In genomic region chr3:101211936-101212335, GRCm38 (mm10) we compare ENCODE assay signal across 9 mouse cellular contexts.
DNase-seq lines count a peak whose midpoint lies in the region; ATAC-seq and TF ChIP-seq lines count a peak whose summit lies in the region.
"Had no signal": no experiment of that assay in that cellular context is flagged by ENCODE, and none has a peak within 500 bp of the region (broad histone marks: within the 10 kb centered on the region; RNA-seq: fewer than 3 reads in every experiment).

No protein-coding gene starts in this region.

- no peaks in the 10 kb centered on the region for H3K27me3 ChIP-seq in heart, embryonic 15.5 days
- H3K27me3 ChIP-seq in Patski: no peaks in the 10 kb centered on the region
- H3K27me3 ChIP-seq in hindbrain, embryonic 10.5 days (ENCODE audit: insufficient read depth, poor library complexity, severe bottlenecking): no peaks in the 10 kb centered on the region
- no peaks in the 10 kb centered on the region for H3K27me3 ChIP-seq in limb, embryonic 13.5 days

- CTCF ChIA-PET in Patski (lab: Charles Lee): interaction anchor here (1.3 kb wide), 1 partner anchor 84 kb away, joined by 3 read pairs; no protein-coding TSS in a partner anchor

- H3K9me3 ChIP-seq in heart, embryonic 15.5 days (replicated peaks): no peaks in the 10 kb centered on the region
- H3K9me3 ChIP-seq in hindbrain, embryonic 10.5 days: no peaks in the 10 kb centered on the region
- no peaks in the 10 kb centered on the region for H3K9me3 ChIP-seq in limb, embryonic 13.5 days

- POLR2A ChIA-PET in Patski (lab: Charles Lee): no interaction called here

- TF ChIP-seq CTCF in Patski (IDR thresholded peaks at IDR 0.05): no peak

- H3K27ac ChIP-seq in heart, embryonic 15.5 days: peak overlapping the region; percentile 67; the same call in 1 of the 2 replicates
- peak overlapping the region; percentile 86 for H3K27ac ChIP-seq in hindbrain, embryonic 10.5 days
- peak overlapping the region; percentile 87 for H3K27ac ChIP-seq in limb, embryonic 13.5 days

- no peak overlapping the region for H3K4me3 ChIP-seq in heart, embryonic 15.5 days
- H3K4me3 ChIP-seq in hindbrain, embryonic 10.5 days: no peak overlapping the region
- no peak overlapping the region for H3K4me3 ChIP-seq in limb, embryonic 13.5 days

- no peak overlapping the region for H3K4me2 ChIP-seq in heart, embryonic 15.5 days
- peak overlapping the region; percentile 50 for H3K4me2 ChIP-seq in limb, embryonic 13.5 days (replicated peaks)

- peaks cover 19% of the 10 kb centered on the region for H3K4me1 ChIP-seq in heart, embryonic 15.5 days (replicated peaks)
- H3K4me1 ChIP-seq in hindbrain, embryonic 10.5 days (replicated peaks): peaks cover 25% of the 10 kb centered on the region
- peaks cover 43% of the 10 kb centered on the region for H3K4me1 ChIP-seq in limb, embryonic 13.5 days

- 46% methylated on average over 4 of the region's 4 CpGs for WGBS in heart, embryonic 15.5 days
- WGBS in hindbrain, embryonic 10.5 days: 80% methylated on average over 4 of the region's 4 CpGs
- WGBS in limb, embryonic 13.5 days: 10% methylated on average over 4 of the region's 4 CpGs

- in situ Hi-C loops in Patski (cut with MboI; ENCODE audit: low pct_unique_long_range_greater_than_20kb): no loop called here

- DNase-seq in heart, adult 8-10 months (ENCODE audit: low spot score): no peak
- peak; percentile 89 for DNase-seq in Patski (ENCODE audit: low read depth, low spot score)
- no peak for DNase-seq in hindbrain, embryonic 10.5 days (ENCODE audit: low spot score)
- no peak for DNase-seq in left cerebral cortex, adult 8-10 months (ENCODE audit: low spot score in 2 of 2)
- no peak for DNase-seq in T-cell, adult 2 months (ENCODE audit: low spot score)

- no peak overlapping the region for H3K9ac ChIP-seq in heart, embryonic 15.5 days
- H3K9ac ChIP-seq in limb, embryonic 13.5 days: no peak overlapping the region; the same call in 1 of the 2 replicates

- no peaks in the 10 kb centered on the region for H3K36me3 ChIP-seq in heart, embryonic 15.5 days
- no peaks in the 10 kb centered on the region for H3K36me3 ChIP-seq in hindbrain, embryonic 10.5 days
- H3K36me3 ChIP-seq in limb, embryonic 13.5 days: no peaks in the 10 kb centered on the region

- 0 out of 2 replicates have a peak, but pooled peaks have one; percentile 4 for ATAC-seq in heart, embryonic 15.5 days (replicated peaks; ENCODE audit: insufficient number of reproducible peaks, insufficient read depth, low FRiP score, low read depth)
- peak; percentile 50 for ATAC-seq in Patski
- peak; percentile 65 for ATAC-seq in limb, embryonic 13.5 days (ENCODE audit: low FRiP score, low read depth)
- ATAC-seq in granulocyte monocyte progenitor cell, adult 5-6 weeks (replicated peaks; ENCODE audit: poor library complexity, severe bottlenecking): no peak
- ATAC-seq: inflammation-experienced regulatory T-cells, adult 6 months had no signal
